In the genomic region with DNA sequence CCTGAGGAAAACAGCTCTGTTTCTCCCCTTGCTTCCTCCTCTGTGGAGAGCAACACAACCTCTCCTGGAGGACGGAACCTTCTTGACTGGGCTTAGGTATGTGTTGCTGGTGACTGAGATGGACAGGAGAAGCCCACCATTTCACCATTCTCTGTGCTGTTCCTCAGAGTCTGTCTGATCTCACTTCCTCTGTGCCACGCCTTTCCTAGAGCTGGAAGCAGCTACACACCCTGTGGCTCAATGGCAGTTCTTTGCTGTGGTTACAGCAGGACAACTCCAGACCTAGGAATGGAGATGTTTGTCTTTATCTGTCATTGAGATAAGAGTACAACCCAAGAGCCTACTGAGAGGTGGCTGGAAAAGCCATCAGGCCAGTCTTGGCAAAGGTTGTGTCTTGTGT, we compare ENCODE assay signal across 26 mouse cellular contexts. TPM values are rescaled to one million over a fixed set of nuclear protein-coding genes. Genes with fewer than 3 reads are reported as not detected.
"Had no signal": no experiment of that assay in that cellular context is flagged by ENCODE, and none has a peak within 500 bp of the region (broad histone marks: within the 10 kb centered on the region; RNA-seq: fewer than 3 reads in every experiment).

No protein-coding gene starts in this region.

- H3K9ac ChIP-seq: heart, embryonic 13.5 days; heart, embryonic 15.5 days; hindbrain, embryonic 13.5 days; hindbrain, embryonic 15.5 days; limb, embryonic 12.5 days had no signal

- H3K4me3 ChIP-seq: gastrocnemius, adult 2 months; heart, adult 2 months; heart, embryonic 13.5 days; heart, embryonic 15.5 days; hindbrain, embryonic 13.5 days; hindbrain, embryonic 15.5 days; layer of hippocampus, adult 2 months; left cerebral cortex, adult 2 months; limb, embryonic 10.5 days; limb, embryonic 12.5 days had no signal

- H3K9me3 ChIP-seq: heart, embryonic 13.5 days; heart, embryonic 15.5 days; hindbrain, embryonic 13.5 days; hindbrain, embryonic 15.5 days; limb, embryonic 10.5 days; limb, embryonic 12.5 days had no signal

- H3K27ac ChIP-seq: gastrocnemius, adult 2 months; heart, adult 2 months; heart, embryonic 13.5 days; heart, embryonic 15.5 days; hindbrain, embryonic 13.5 days; hindbrain, embryonic 15.5 days; hindbrain, postnatal 0 days; layer of hippocampus, adult 2 months; left cerebral cortex, adult 2 months; limb, embryonic 10.5 days; limb, embryonic 12.5 days had no signal

- H3K4me2 ChIP-seq: heart, embryonic 11.5 days; heart, embryonic 13.5 days; heart, embryonic 15.5 days; hindbrain, embryonic 13.5 days; hindbrain, embryonic 15.5 days; limb, embryonic 12.5 days had no signal

- H3K36me3 ChIP-seq: heart, embryonic 13.5 days; heart, embryonic 15.5 days; hindbrain, embryonic 13.5 days; hindbrain, embryonic 15.5 days; limb, embryonic 10.5 days; limb, embryonic 12.5 days had no signal

- ATAC-seq: hindbrain, postnatal 0 days; intestine, embryonic 16.5 days had no signal

- DNase-seq: gastrocnemius, adult 2 months; gastrocnemius, postnatal 10 days; gastrocnemius, postnatal 25 days; heart, adult 11 months; heart, adult 2 months; heart, postnatal 14 days; heart, postnatal 36 days; kidney, adult 18-20 months; kidney, adult 8-10 months; kidney, postnatal 10 days; kidney, postnatal 25 days; kidney, postnatal 4 days; liver had no signal

- H3K27me3 ChIP-seq: heart, embryonic 13.5 days; heart, embryonic 15.5 days; hindbrain, embryonic 13.5 days; hindbrain, embryonic 15.5 days; limb, embryonic 12.5 days had no signal

RNA-seq across cellular contexts. Expression of a gene that starts 25.9 kb away (rescaled TPM):
- total RNA-seq: gastrocnemius, postnatal 25 days; heart, postnatal 36 days; hematopoietic stem cell, adult 5-6 weeks; hindbrain, postnatal 0 days had no signal
- polyA plus RNA-seq: heart, embryonic 13.5 days; hindbrain, embryonic 11.5 days had no signal
